Mouse (Mus musculus): ENCODE results near the gene Plg.

Gene Plg

GRCm38 (mm10) chr17:12377981-12378705 is at the start of gene Plg:
TSS of gene Plg (plus strand) at chr17:12378608.
- no peak for DNase-seq (ENCODE audit: low read depth, low spot score)

DNA sequence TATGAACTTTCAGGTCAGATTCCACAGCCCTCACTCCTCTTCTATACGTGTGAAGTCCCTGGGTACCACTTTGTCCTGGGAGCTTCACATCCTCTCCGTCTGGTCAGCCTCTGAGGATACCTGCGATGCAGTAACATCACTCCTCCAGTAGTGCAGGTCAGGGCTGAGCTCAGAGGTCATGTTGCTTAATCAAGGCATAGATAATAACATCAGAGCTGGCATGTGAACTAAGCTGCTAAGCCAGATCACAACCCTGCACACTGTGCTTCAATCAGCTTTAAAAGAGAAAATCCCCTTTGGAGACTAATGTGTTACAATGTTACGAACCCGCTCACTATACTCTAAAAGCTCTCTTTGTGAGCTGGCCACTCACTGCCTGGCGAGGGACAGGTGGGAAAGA is 43.3 kb upstream of the Plg start:
- DNase-seq (ENCODE audit: low read depth, low spot score), result no peak

GRCm38 (mm10) chr17:12336073-12336868 is 42.1 kb upstream of the Plg start:
- no peak for DNase-seq (ENCODE audit: low read depth, low spot score)

DNA sequence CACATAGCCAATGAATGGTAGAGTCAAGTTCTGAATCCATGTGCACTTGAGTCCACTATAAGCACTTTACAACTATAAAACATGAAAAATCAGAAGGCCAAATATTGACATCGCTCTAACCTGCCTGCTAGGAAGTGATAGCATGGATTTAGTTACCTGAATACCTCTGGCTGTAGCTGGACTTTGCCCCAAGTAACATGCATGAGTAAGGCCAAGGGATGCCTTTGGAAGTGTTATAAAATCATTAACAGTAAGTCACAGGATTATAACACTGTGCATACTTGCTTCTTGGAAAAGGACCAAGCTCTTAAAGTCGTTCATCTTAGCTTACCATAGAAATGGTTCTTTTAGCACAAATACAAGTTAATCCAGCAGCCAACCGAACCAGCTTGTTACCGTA is 41.3 kb upstream of the Plg start:
- DNase-seq (ENCODE audit: low read depth, low spot score), result no peak

DNA sequence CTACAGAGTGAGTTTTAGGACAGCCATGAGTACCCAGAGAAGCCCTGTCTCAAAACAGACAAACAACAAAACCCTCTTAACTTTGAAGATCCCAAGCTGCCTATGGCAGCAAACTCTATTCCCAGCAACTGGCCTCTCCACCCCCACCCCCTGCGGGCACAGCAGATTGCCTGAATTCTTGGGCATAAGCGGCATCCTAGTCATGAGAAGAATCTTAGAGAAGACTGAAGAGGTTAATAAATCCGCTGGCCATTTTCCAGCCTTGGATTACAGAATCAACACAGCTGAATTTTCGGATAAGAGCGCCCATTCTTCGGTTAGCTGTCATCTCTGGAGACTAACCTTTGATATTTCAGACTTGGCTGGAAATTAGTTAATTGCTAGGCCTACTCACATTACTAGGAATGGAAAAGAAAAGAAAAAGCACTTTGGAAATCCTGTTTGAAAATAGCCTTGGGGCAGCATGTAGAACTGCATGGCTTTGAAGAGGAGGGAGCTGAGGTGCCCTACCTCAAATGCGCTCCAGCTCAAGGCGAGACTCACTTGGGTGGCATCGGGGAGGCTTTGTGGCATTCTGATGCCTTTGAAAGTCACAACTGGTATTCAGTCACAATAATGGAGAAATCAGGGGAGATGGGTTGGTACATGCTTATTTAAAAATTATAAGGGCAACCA is 34.6 kb upstream of the Plg start:
- DNase-seq (ENCODE audit: low read depth, low spot score), result no peak

DNA sequence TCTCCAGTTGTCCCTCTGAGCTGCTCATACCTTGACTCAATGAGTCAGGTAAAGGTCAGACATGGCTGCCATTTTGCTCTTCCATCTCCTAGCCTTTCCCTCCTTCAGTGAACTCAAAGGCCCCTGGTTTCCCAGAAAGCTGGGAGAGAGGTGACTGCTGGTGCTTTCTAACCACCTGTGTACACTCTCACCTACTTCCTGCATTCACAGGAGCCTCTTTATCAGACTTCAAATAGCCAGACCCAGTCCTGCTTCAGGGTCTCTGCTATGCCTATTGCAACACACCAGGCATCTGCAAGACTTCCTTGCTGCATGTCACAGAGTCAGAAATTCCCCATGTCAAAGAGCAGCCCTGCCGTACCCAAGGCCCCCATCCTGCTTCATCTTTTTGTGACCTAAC is 30.9 kb upstream of the Plg start:
- no peak for DNase-seq (ENCODE audit: low read depth, low spot score)

DNA sequence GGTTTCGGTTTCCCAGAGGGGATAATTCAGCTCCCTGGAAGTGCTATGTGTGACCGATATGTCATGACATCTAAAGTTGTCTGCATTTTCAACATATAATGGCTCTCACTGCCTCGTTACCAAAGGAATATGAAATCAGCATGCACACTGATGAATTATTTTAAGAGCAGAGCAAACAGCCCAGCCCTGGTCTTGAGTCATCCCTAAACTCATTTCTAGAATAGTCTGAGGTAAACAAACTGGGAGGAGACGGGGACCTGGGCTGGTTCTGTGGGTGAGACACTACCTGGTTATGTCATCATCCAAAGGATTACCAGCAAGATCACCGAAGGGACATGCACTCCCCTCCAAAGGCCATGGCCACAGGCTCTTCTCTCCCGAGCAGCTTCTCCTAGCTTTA is 26.8 kb upstream of the Plg start:
- no peak for DNase-seq (ENCODE audit: low read depth, low spot score)

DNA sequence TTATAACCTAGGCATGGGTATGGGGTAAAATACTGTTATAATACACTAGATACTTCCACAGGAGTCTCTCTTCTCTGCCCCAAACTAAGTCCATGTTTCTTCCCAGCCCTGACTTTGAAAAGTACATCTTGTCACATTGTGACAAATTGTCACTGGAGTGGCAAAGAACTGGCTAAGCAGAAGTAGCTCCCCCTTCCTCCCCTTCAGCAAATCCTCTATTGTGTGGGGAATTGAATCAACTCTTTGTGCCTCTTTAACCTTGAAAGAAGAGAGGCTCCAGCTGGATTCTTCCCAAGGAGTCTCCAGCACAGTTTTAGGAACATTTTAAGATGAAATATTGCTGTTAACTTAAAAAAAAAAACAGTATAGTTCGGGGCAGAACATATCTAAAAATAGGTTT is 25.6 kb upstream of the Plg start:
- DNase-seq (ENCODE audit: low read depth, low spot score), result no peak

- no peak for DNase-seq (ENCODE audit: low read depth, low spot score)
Measured at GRCm38 (mm10) chr17:12359876-12360275, 18.5 kb upstream of the Plg start.

DNA sequence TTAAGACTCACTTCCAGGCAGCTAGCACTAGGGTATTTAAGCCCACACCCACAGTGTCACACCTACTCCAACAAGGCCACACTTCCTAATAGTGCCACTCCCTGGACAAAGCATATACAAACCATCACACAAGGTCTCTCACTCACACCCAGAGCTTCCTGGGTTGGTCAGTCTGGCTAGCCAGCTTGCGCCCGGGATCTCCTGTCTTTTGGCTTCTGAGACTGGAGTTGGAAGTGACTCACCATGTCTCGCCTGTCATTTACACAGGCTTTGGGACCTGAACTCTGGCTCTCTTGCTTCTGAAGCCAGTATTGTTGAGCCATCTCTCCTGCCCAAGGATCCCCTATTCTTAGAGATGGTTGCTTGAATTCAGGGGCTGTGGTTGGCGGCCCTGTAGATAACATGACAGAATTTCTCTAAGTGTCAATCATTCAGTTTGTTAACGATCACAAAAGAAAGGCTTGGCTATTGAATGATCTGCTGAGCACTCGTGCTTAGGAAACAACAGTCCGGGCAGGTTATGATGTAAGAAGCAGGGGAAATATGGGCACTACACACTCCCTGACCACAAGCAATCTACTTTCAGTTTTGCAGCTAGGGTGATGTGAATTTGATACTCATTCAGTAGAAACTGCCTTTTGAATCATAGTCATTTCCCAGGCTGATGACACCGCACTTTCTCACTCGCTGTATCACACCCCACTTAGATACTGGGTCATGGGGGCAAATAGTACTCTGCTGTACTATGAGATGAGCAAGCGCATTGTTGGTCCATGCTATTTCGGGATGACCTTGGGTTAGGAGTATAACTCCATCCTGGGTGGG is 14.6 kb upstream of the Plg start:
- DNase-seq (ENCODE audit: low read depth, low spot score), result no peak

- DNase-seq (ENCODE audit: low read depth, low spot score), result peak; percentile 51
Measured at GRCm38 (mm10) chr17:12364426-12364735, 14.0 kb upstream of the Plg start.

- DNase-seq (ENCODE audit: low read depth, low spot score), result peak; percentile 68
Measured at GRCm38 (mm10) chr17:12367373-12367930, 11.0 kb upstream of the Plg start.

DNA sequence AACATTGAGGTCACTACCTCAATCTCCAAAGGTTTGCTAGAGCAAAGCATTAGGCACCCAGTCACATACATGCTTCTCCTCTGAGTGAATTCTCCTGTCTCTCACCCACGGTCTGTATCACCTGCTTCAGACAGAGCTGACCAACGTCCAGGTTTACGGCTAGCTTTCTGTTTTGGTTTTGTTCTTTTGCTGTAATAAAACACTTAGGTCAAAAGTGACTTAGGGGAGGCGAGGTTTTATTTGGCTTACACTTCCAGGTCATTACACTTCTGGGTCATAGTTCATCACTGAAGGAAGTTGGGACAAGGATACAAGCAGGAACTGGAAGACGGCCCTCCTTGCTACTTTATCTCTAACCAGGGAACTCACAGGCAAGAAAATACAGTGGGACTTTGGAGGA is 9.0 kb upstream of the Plg start:
- DNase-seq (ENCODE audit: low read depth, low spot score), result no peak

- DNase-seq (ENCODE audit: low read depth, low spot score), result no peak
Measured at GRCm38 (mm10) chr17:12370289-12370688, 8.1 kb upstream of the Plg start.

DNA sequence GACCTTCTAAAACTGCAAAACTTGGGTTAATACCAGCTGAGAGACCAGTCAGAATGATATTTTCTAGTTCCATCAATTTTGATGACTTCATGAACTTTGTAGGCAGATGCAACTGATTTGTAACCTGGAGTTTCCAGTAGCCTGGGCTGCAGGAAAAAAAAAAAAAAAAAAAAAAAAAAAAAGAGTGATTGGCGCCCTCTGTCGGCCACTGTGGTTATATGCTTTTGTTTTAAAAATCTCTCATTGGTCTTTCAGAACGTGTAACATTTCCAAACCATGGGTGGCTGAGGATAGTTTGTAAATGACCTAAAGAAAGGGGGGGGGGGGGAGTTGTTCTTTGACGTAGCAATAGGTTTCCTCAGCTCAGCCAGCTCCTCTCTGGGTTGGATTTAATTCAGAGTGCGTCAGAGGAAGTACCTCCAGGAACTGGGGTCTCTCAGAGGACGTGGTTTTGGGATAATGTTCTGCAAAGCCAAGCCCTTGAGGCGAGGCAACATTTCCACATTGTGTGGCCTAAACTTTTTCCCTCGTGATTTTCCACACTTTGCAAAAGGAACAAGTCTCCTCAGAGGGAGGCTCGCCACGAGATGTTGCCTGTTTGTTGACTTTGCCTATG is 7.0 kb upstream of the Plg start:
- DNase-seq (ENCODE audit: low read depth, low spot score), result peak; percentile 49

DNA sequence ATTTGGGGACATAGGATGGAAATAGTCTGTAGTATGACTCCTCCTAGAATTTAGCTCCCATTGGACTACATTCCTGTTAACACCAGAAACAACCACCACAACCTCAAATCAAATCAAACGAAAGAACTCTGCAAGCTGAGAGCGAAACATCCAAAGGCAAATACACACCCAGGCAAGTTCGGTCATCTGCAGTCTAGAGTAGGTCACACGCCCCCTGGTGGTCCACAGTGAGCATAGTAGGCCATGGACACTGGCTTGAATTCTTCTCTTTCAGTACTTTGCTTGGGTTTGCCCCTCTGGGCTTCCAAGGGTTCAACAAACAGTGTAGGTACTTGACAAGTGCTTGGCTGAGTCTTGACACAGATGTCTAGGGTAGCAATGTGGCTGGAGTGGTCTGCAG is 6.4 kb upstream of the Plg start:
- DNase-seq (ENCODE audit: low read depth, low spot score), result peak; percentile 81

- DNase-seq (ENCODE audit: low read depth, low spot score), result no peak
Measured at GRCm38 (mm10) chr17:12373601-12374144, 4.7 kb upstream of the Plg start.

GRCm38 (mm10) chr17:12380287-12380686 is 1.9 kb downstream of the Plg start:
- DNase-seq (ENCODE audit: low read depth, low spot score), result no peak

- no peak for DNase-seq (ENCODE audit: low read depth, low spot score)
Measured at GRCm38 (mm10) chr17:12381579-12381978, 3.2 kb downstream of the Plg start.

DNA sequence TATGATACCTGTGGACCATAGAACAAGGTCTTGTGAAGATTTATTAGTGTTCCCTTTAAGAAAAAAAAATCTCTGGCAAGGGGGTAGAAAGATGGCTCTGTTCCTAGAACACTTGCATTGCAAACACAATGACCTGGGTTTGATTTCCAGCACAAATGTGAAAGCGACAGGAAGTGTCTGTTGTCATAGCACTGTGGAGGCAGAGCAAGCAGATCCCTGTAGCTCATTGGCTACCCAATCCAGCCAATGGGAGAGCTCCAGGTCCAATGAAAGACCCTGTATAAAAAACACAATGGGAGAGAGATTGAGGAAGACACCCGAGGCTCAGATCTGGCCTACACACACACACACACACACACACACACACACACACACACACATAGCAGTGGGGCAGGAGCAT is 4.1 kb downstream of the Plg start:
- DNase-seq (ENCODE audit: low read depth, low spot score), result peak; percentile 28
